Mouse (Mus musculus): Measurements from ENCODE around the gene Ccr4. TPM values are rescaled to one million over a fixed set of nuclear protein-coding genes. Genes with fewer than 3 reads are reported as not detected.

Gene Ccr4
- polyA plus RNA-seq, 1 experiment from 2014 or later = 0.49 TPM

GRCm38 (mm10) chr9:114442225-114442624 lies 62.5 kb downstream of the Ccr4 start:
- Histone ChIP-seq H3K4me2 (replicated peaks; ENCODE audit: low read depth, low read length) (no peak overlapping the region), H3K4me3 (ENCODE audit: low read length) (no peak overlapping the region), H3K36me3 (ENCODE audit: insufficient read depth, low read length) (peaks cover 19% of the 10 kb centered on the region), H3K27me3 (ENCODE audit: insufficient read depth, low read length) (no peaks in the 10 kb centered on the region), H3K27ac (ENCODE audit: low read length) (no peak overlapping the region), H3K4me1 (ENCODE audit: insufficient read depth, low read length) (no peaks in the 10 kb centered on the region), H3K9me3 (ENCODE audit: low read length) (no peaks in the 10 kb centered on the region), H3K9ac (replicated peaks; ENCODE audit: low read length) (no peak overlapping the region)
- ATAC-seq (ENCODE audit: low FRiP score, low TSS enrichment) = no peak
- 96% methylated on average over 9 of the region's 9 CpGs for WGBS

GRCm38 (mm10) chr9:114440548-114440947 lies 64.2 kb downstream of the Ccr4 start:
- no peaks in the 10 kb centered on the region for H3K27me3 ChIP-seq (ENCODE audit: insufficient read depth, low read length)

More at GRCm38 (mm10) chr9:114440548-114440947, 64.2 kb downstream of the Ccr4 start:
- H3K9ac ChIP-seq (replicated peaks; ENCODE audit: low read length) = no peak overlapping the region
- no peak overlapping the region for H3K4me2 ChIP-seq (replicated peaks; ENCODE audit: low read depth, low read length)
- 84% methylated on average over 10 of the region's 10 CpGs for WGBS
- H3K9me3 ChIP-seq (ENCODE audit: low read length) = no peaks in the 10 kb centered on the region
- peaks cover 30% of the 10 kb centered on the region for H3K36me3 ChIP-seq (ENCODE audit: insufficient read depth, low read length)
- no peak for ATAC-seq (ENCODE audit: low FRiP score, low TSS enrichment)
- H3K27ac ChIP-seq (ENCODE audit: low read length) = no peak overlapping the region
- H3K4me1 ChIP-seq (ENCODE audit: insufficient read depth, low read length) = no peaks in the 10 kb centered on the region
- H3K4me3 ChIP-seq (ENCODE audit: low read length) = no peak overlapping the region

Other genes with a start within 250 kb of the Ccr4 start
- gene Bcl2a1c, start 174.8 kb downstream of the Ccr4 start, polyA plus RNA-seq (2015; fragmentation: Nextera tagmentation; extraction: Ambion mirVana) = not detected in 2 replicates
- gene Crtap, start 114.2 kb downstream of the Ccr4 start, polyA plus RNA-seq (2015; fragmentation: Nextera tagmentation; extraction: Ambion mirVana) = 139 and 148 TPM in 2 replicates
- gene Glb1, start 103.8 kb downstream of the Ccr4 start, polyA plus RNA-seq (2015; fragmentation: Nextera tagmentation; extraction: Ambion mirVana) = 77.6 and 81.0 TPM in 2 replicates
- 15.3 and 15.9 TPM in 2 replicates for gene Tmppe, start 103.8 kb downstream of the Ccr4 start, polyA plus RNA-seq (2015; fragmentation: Nextera tagmentation; extraction: Ambion mirVana)
- gene C130032M10Rik, start 10.8 kb upstream of the Ccr4 start, polyA plus RNA-seq (2015; fragmentation: Nextera tagmentation; extraction: Ambion mirVana) = 0.22 and 0.36 TPM in 2 replicates
- 0.69 and 0.89 TPM in 2 replicates for gene Trim71, start 59.5 kb upstream of the Ccr4 start, polyA plus RNA-seq (2015; fragmentation: Nextera tagmentation; extraction: Ambion mirVana)
- gene Cnot10, start 135.3 kb upstream of the Ccr4 start, polyA plus RNA-seq (2015; fragmentation: Nextera tagmentation; extraction: Ambion mirVana) = 73.9 and 74.3 TPM in 2 replicates
- gene Dync1li1, start 183.9 kb upstream of the Ccr4 start, polyA plus RNA-seq (2015; fragmentation: Nextera tagmentation; extraction: Ambion mirVana) = 45.7 and 61.2 TPM in 2 replicates
- 67.0 and 73.5 TPM in 2 replicates for gene Cmtm6, start 226.2 kb upstream of the Ccr4 start, polyA plus RNA-seq (2015; fragmentation: Nextera tagmentation; extraction: Ambion mirVana)